Mouse (Mus musculus) embryonic fibroblast, embryonic 13.5 days (primary cell): ENCODE data around the gene Dip2b.

Experiments used
- CTCF ChIP-seq: IDR thresholded peaks from 2 replicates; pipeline ENCODE4 v1.5.1; 2011; ENCODE audit warnings: mild to moderate bottlenecking, control low read depth, low read length, moderate library complexity, borderline replicate concordance; ENCODE audit not compliant: insufficient read depth
- POLR2A ChIP-seq: IDR thresholded peaks from 2 replicates; pipeline ENCODE4 v1.6.1; 2011; ENCODE audit warnings: low read depth, mild to moderate bottlenecking, control low read depth, low read length, moderate library complexity

- TF ChIP-seq CTCF (no peak), POLR2A (no peak)
Measured at GRCm38 (mm10) chr15:100216173-100216572, 177.7 kb downstream of the Dip2b start.
